Mouse (Mus musculus) midbrain, embryonic 11.5 days (tissue): Measurements from ENCODE around the gene Rbms1. TPM values are rescaled to one million over a fixed set of nuclear protein-coding genes. Genes with fewer than 3 reads are reported as not detected.

Source experiments
- ATAC-seq: fragments of 200-750 bp; cut with Nextera tagmentation; 2 replicates; pipeline ENCODE4 v1.8.0; 2017; ENCODE audit warnings: moderate TSS enrichment, moderate library complexity; ENCODE audit not compliant: low FRiP score
- DNase-seq: peaks from one replicate; pipeline ENCODE4 v3.0.0; 2015; ENCODE audit warnings: low spot score; ENCODE audit errors: missing footprints
- H3K27ac ChIP-seq: fragments of 300-500 bp; sonication (generic); 2 replicates; pipeline ENCODE4 v1.5.1; 2014; ENCODE audit warnings: low read depth, low read length
- H3K27me3 ChIP-seq: fragments of 300-500 bp; sonication (generic); 2 replicates; pipeline ENCODE4 v1.6.1; 2014; ENCODE audit warnings: mild to moderate bottlenecking, low read length, moderate library complexity, mixed read lengths; ENCODE audit not compliant: control insufficient read depth, insufficient read depth
- H3K36me3 ChIP-seq: fragments of 300-500 bp; sonication (generic); 2 replicates; pipeline ENCODE4 v1.6.1; 2014; ENCODE audit warnings: mild to moderate bottlenecking, low read length, moderate library complexity, mixed read lengths; ENCODE audit not compliant: control insufficient read depth, insufficient read depth
- H3K4me1 ChIP-seq: fragments of 300-500 bp; sonication (generic); 2 replicates; pipeline ENCODE4 v1.6.1; 2014; ENCODE audit warnings: low read length; ENCODE audit not compliant: control insufficient read depth, insufficient read depth
- H3K4me2 ChIP-seq: fragments of 300-500 bp; sonication (generic); 2 replicates; pipeline ENCODE4 v1.6.1; 2014; ENCODE audit warnings: mild to moderate bottlenecking, moderate library complexity
- H3K4me3 ChIP-seq: fragments of 300-500 bp; sonication (generic); 2 replicates; pipeline ENCODE4 v1.5.1; 2014; ENCODE audit warnings: low read depth, low read length
- H3K9ac ChIP-seq: fragments of 300-500 bp; sonication (generic); 2 replicates; pipeline ENCODE4 v1.6.1; 2014; ENCODE audit warnings: low read length
- H3K9me3 ChIP-seq: fragments of 300-500 bp; sonication (generic); 2 replicates; pipeline ENCODE4 v1.6.1; 2016; ENCODE audit warnings: low read length; ENCODE audit not compliant: control insufficient read depth
- WGBS: fragments of 180-500 bp; shearing (Covaris S2); extraction: QIAGEN DNeasy Blood & Tissue Kit; methylation state at CpG from one replicate; pipeline ENCODE4 v1.1.7; 2014; 5-methylcytosine and 5-hydroxymethylcytosine counted together
- polyA plus RNA-seq: library from polyadenylated mRNA; unstranded; fragments of >200 nt; fragmentation: Nextera tagmentation; extraction: Ambion mirVana; gene quantifications from 2 replicates; pipeline ENCODE4 v1.2.1, GENCODE M21; 2014

Rbms1 gene
- polyA plus RNA-seq, 1 experiment from 2014 or later, result 43.2 TPM

DNA sequence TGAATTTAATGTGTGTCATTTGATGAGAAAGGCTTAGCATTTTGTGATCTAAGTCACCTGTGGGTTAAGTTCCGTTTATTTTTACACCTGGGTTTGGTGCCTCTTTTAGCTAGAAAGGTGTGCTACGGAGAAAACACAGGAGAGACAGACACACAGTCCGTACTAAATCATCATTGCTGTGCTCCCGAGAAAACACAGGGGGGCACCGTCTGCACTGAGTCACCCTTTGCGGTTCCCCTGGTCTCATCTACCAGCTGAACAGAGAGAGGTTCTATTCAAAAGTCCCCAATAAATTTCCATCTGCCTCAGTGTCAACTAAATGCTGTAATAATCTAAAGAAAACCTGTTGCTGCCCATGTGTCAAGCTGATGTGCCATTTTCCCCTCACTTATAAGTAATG lies 232.1 kb downstream of the Rbms1 start:
- DNase-seq (no peak), ATAC-seq (no peak)
- no peaks in the 10 kb centered on the region for H3K9me3 ChIP-seq
- no peaks in the 10 kb centered on the region for H3K36me3 ChIP-seq
- H3K27me3 ChIP-seq, result no peaks in the 10 kb centered on the region
- H3K4me3 ChIP-seq, result no peak overlapping the region
- no peak overlapping the region for H3K4me2 ChIP-seq
- peaks cover 3% of the 10 kb centered on the region; the same call in 1 of the 2 replicates for H3K4me1 ChIP-seq
- WGBS, result 51% methylated on average over 6 of the region's 6 CpGs
- no peak overlapping the region for H3K9ac ChIP-seq
- no peak overlapping the region for H3K27ac ChIP-seq

DNA sequence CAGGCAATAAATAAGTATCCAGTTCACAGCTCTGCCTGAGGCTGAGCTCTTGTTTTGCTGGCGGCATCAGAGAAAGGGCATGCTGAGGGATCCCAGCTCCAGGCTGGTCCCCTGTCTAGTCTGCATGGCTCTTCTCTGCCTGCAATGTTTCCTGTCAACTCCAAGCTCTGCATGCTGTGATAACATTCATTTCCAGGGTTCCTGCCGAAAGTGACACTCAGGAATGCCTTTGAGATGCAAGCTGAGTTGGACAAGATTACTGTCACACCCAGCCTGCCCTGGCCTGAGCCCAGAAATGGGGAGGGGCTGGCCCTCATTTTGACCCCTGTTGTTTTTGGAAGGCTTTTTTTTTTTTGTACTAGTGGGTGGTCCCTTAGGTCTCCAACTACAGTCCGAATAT lies 233.0 kb downstream of the Rbms1 start:
- no peak for DNase-seq
- 14% methylated on average over 3 of the region's 3 CpGs for WGBS
- no peak overlapping the region for H3K4me2 ChIP-seq

DNA sequence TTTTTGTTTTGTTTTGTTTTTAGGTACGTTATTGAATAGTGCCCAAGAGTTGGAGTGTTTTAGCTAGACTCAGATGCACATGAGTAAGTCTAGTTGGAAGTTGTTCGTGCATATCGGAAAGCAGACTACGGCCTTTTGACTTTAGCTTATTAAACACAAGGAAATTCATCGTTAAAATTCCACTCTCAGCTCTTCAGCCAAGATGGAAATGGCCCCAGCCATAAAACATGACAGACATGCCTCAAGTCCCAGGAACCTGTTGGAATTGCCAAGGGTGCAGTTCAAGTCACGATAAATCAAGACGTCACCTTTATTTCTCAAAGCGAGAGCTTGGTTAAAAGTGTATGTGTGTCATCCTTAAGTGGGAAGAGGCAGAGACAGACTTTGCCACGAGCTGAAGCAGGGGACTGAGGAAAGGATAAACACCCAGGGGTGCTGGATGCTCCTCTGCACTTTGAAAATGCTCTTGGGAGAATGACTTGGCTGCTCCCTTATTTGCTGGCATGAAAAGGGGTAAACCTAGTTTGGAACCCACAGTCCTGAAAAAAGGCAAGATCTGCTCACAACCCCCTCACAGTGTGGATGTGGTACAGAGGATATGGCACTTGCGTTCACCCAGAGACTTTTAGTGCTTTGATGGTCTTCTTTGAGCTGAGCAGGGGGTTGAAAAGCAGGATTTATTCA lies 233.9 kb downstream of the Rbms1 start:
- ATAC-seq (no peak), DNase-seq (no peak)
- WGBS, result 80% methylated on average over 10 of the region's 10 CpGs
- no peak overlapping the region for H3K9ac ChIP-seq
- no peaks in the 10 kb centered on the region for H3K27me3 ChIP-seq
- H3K4me1 ChIP-seq, result peaks cover 3% of the 10 kb centered on the region; the same call in 1 of the 2 replicates
- H3K9me3 ChIP-seq, result no peaks in the 10 kb centered on the region
- H3K27ac ChIP-seq, result no peak overlapping the region
- H3K4me3 ChIP-seq, result no peak overlapping the region
- H3K4me2 ChIP-seq, result no peak overlapping the region
- H3K36me3 ChIP-seq, result no peaks in the 10 kb centered on the region

More for the DNA sequence above, 233.0 kb downstream of the Rbms1 start:
- H3K27ac ChIP-seq, result no peak overlapping the region
- H3K9me3 ChIP-seq, result no peaks in the 10 kb centered on the region
- H3K9ac ChIP-seq, result no peak overlapping the region
- ATAC-seq, result no peak
- no peak overlapping the region for H3K4me3 ChIP-seq
- H3K27me3 ChIP-seq, result no peaks in the 10 kb centered on the region
- no peaks in the 10 kb centered on the region for H3K36me3 ChIP-seq
- H3K4me1 ChIP-seq, result peaks cover 3% of the 10 kb centered on the region; the same call in 1 of the 2 replicates

DNA sequence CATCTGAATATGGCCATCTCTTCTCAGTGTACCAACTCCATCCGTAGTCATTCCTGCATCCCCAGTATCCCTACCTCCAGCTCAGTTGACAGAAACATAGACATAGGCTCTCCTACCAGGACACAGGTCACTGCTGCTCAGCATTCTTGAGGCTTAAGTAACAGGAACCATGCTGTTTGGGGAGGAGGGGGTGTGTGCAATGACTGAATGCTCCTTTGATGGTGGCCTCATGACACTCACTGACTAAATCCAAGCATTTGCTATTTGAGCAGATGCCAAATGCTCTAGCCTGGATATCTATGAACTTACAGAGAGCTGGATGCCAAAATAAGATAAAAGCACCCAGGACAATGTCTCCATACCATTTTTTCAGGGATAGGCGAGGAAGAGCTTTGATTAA lies 238.3 kb downstream of the Rbms1 start:
- no peak overlapping the region for H3K27ac ChIP-seq
- H3K4me3 ChIP-seq, result no peak overlapping the region
- no peaks in the 10 kb centered on the region for H3K27me3 ChIP-seq
- no peaks in the 10 kb centered on the region for H3K4me1 ChIP-seq
- ATAC-seq, result no peak
- H3K9me3 ChIP-seq, result no peaks in the 10 kb centered on the region
- DNase-seq, result no peak
- no peak overlapping the region for H3K9ac ChIP-seq
- WGBS, result 74% methylated on average over 2 of the region's 2 CpGs
- no peaks in the 10 kb centered on the region for H3K36me3 ChIP-seq
- H3K4me2 ChIP-seq, result no peak overlapping the region

DNA sequence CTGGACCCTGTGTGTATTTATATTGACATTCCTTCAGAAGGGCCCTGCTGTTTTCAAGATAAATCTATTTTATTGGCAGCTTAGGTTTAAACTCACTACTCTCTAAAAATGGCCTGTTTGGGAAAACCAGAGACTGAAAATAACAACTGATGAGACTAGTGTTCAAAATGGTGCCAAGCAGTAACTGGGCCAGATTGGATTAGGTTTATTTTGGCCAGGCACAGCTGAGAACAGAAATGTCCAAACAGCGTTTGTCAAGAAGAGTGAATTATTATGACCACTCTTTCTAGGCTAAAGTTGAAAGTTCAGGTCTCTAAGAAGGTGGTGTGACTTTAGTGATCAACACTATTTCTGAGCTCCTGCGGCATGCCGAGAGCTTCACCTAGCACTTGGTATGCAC lies 240.0 kb downstream of the Rbms1 start:
- ATAC-seq, result no peak
- Histone ChIP-seq H3K27me3 (no peaks in the 10 kb centered on the region), H3K4me3 (no peak overlapping the region), H3K9ac (no peak overlapping the region), H3K9me3 (no peaks in the 10 kb centered on the region), H3K27ac (no peak overlapping the region), H3K4me2 (no peak overlapping the region), H3K36me3 (no peaks in the 10 kb centered on the region), H3K4me1 (no peaks in the 10 kb centered on the region)
- 94% methylated on average over 3 of the region's 3 CpGs for WGBS
- DNase-seq, result no peak

DNA sequence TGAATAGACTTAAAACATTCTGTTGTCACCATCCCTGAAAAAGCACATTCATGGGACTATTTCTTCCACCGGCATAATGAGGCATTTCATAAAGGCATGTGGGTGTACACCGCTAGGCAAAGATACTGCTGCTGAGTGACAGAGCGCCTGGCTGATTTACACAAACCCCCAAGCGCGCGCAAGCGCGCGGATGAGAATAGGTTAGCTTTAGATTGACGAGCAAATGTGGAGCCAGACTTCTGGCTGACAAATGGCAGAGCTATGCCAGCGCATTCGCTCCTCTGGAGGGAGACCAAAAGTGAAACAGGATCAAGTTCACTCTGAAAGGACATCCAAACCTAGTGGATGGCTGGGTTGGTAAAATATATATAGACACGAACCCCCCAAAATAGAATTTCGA lies 240.5 kb downstream of the Rbms1 start, which contains the start of gene Itgb6:
TSS of gene Itgb6 (minus strand) at position 130 of the 400 bp plus-strand sequence.
- WGBS, result 79% methylated on average over 14 of the region's 14 CpGs
- H3K9ac ChIP-seq, result no peak within 1 kb of the TSS
- H3K4me3 ChIP-seq, result no peak within 1 kb of the TSS
- H3K9me3 ChIP-seq, result no peaks in the 10 kb centered on the region
- no peak for DNase-seq
- no peak within 1 kb of the TSS for H3K4me2 ChIP-seq
- no peaks in the 10 kb centered on the region for H3K4me1 ChIP-seq
- no peak within 1 kb of the TSS for H3K27ac ChIP-seq
- no peaks in the 10 kb centered on the region for H3K27me3 ChIP-seq
- peak; percentile 54 for ATAC-seq
- no peaks in the 10 kb centered on the region for H3K36me3 ChIP-seq

DNA sequence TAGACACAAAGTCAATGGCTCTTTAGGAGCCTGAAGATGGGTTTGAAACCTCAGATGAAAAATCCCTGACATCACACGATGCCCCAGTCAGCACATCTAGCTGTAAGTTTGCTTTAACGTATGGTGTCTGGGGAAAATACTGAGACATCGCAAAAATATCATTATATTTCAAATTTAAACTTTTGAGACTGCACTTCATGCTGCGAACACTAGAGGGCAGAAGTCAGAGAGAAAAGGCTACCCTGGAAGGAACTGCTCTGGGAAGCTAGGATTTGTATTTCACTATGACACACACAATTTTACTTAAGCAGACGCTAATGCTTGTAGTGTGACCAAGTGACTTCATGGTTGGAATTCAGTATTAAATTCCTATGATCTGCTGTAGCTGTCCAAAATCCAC lies 242.1 kb downstream of the Rbms1 start:
- no peak overlapping the region for H3K4me2 ChIP-seq
- no peaks in the 10 kb centered on the region for H3K4me1 ChIP-seq
- no peaks in the 10 kb centered on the region for H3K9me3 ChIP-seq
- ATAC-seq (no peak), DNase-seq (peak; percentile 94)
- WGBS, result 24% methylated on average over 5 of the region's 5 CpGs
- H3K4me3 ChIP-seq, result no peak overlapping the region
- H3K27me3 ChIP-seq, result no peaks in the 10 kb centered on the region
- H3K9ac ChIP-seq, result no peak overlapping the region
- H3K27ac ChIP-seq, result no peak overlapping the region
- no peaks in the 10 kb centered on the region for H3K36me3 ChIP-seq

DNA sequence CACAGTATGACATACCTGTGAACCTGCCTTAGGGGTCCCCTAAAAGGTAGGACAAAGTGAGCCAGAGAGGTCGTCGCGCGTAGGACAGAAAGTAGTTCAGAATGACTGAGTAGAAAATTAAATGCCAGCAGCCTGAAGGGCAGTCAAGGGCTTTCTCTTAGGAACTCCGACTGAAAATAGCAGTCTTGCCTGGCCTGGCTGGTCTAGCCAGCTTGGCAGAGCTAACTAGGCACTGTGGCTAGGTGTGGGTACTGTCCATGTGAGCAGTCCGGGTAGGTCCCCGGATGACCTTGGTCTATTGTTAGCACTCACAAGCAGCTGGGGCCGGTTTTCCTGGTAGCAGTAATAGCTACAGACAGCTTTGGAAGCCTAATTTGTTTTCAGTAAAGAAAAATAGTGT lies 242.8 kb downstream of the Rbms1 start:
- H3K36me3 ChIP-seq, result no peaks in the 10 kb centered on the region
- DNase-seq (no peak), ATAC-seq (no peak)
- no peak overlapping the region for H3K4me3 ChIP-seq
- H3K27ac ChIP-seq, result no peak overlapping the region
- no peak overlapping the region for H3K9ac ChIP-seq
- H3K4me2 ChIP-seq, result no peak overlapping the region
- H3K4me1 ChIP-seq, result peaks cover 2% of the 10 kb centered on the region; the same call in 1 of the 2 replicates
- WGBS, result 74% methylated on average over 8 of the region's 8 CpGs
- no peaks in the 10 kb centered on the region for H3K9me3 ChIP-seq
- H3K27me3 ChIP-seq, result no peaks in the 10 kb centered on the region

DNA sequence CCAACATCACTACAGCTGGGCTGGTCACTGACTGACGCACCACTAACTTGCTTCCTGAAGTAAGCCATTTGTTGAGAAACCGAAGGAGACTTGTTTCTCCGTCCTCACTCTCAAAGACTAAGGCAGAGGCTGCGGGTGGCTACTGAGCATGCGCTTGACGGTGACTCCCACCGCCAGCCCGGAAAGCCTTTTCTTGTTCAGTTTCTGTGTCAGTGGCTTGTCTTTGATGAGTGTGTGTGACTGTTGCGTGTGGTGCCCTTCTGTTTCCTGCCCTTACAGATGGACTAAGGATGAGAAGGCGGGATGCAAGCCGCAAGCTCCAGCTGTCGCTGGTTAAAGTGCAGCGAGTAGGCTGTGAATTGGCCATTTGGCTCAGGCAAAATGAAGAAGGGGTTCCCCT lies 245.6 kb downstream of the Rbms1 start:
- no peaks in the 10 kb centered on the region for H3K9me3 ChIP-seq
- H3K4me3 ChIP-seq, result no peak overlapping the region
- peaks cover 4% of the 10 kb centered on the region; the same call in 1 of the 2 replicates for H3K4me1 ChIP-seq
- no peak overlapping the region for H3K4me2 ChIP-seq
- no peaks in the 10 kb centered on the region for H3K36me3 ChIP-seq
- no peaks in the 10 kb centered on the region for H3K27me3 ChIP-seq
- no peak overlapping the region for H3K27ac ChIP-seq
- WGBS, result 80% methylated on average over 13 of the region's 13 CpGs
- ATAC-seq (no peak), DNase-seq (no peak)
- no peak overlapping the region for H3K9ac ChIP-seq
